Mouse (Mus musculus) liver, postnatal 0 days (tissue): Measurements from ENCODE around the gene Ntm.

ENCODE experiments used
- CTCF ChIP-seq: sonication (generic); IDR thresholded peaks from 2 replicates; pipeline ENCODE4 v1.5.1; 2016; ENCODE audit warnings: antibody characterized with exemption, low read depth
- EP300 ChIP-seq: IDR thresholded peaks from 2 replicates; pipeline ENCODE4 v1.6.1; 2016; ENCODE audit warnings: antibody characterized with exemption, low read depth, mild to moderate bottlenecking

DNA sequence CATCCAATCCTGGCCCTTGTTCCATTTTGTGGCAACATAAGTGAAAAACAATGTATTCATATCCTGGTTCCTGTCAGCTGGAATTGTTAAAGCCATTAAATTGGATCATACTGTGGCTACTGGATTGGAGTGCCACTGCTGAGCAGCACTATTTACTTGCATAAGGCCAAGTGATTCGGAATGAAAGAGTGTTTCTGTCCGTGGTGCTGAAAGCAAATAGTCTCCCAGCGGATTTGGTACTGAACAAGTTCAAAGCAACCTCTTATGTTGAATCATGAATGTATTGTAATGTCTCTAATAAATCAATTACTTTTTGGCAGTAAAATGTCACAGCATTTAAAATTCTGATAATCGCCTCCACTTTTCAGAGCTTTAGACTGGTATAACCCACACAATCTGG is 817.0 kb downstream of the Ntm start:
- TF ChIP-seq CTCF, result no peak
- no peak for TF ChIP-seq EP300
